Mouse (Mus musculus) neural tube, embryonic 14.5 days (tissue): ENCODE measurements around the gene Slc17a7. TPM values are rescaled to one million over a fixed set of nuclear protein-coding genes. Genes with fewer than 3 reads are reported as not detected.
A peak's percentile ranks its signal among the peaks of the same experiment; 100 is the strongest.

Source experiments
- ATAC-seq: fragments of 200-750 bp; cut with Nextera tagmentation; 2 replicates; pipeline ENCODE4 v1.8.0; 2017; ENCODE audit warnings: low read depth, mild to moderate bottlenecking, moderate TSS enrichment, moderate library complexity
- H3K27ac ChIP-seq: fragments of 300-500 bp; sonication (generic); 2 replicates; pipeline ENCODE4 v1.5.1; 2014; ENCODE audit warnings: low read depth, mild to moderate bottlenecking, control low read depth, low read length, moderate library complexity, mixed read lengths
- H3K27me3 ChIP-seq: fragments of 300-500 bp; sonication (generic); 2 replicates; pipeline ENCODE4 v1.6.1; 2014; ENCODE audit warnings: low read length; ENCODE audit not compliant: control insufficient read depth, insufficient read depth
- H3K36me3 ChIP-seq: fragments of 300-500 bp; sonication (generic); 2 replicates; pipeline ENCODE4 v1.6.1; 2014; ENCODE audit warnings: low read length, mixed read lengths; ENCODE audit not compliant: control insufficient read depth, insufficient read depth
- H3K4me1 ChIP-seq: fragments of 300-500 bp; sonication (generic); 2 replicates; pipeline ENCODE4 v1.6.1; 2014; ENCODE audit warnings: low read length; ENCODE audit not compliant: control insufficient read depth, insufficient read depth
- H3K4me2 ChIP-seq: fragments of 300-500 bp; sonication (generic); 2 replicates; pipeline ENCODE4 v1.6.1; 2014; ENCODE audit warnings: mild to moderate bottlenecking, low read depth, low read length, control low read depth
- H3K4me3 ChIP-seq: fragments of 300-500 bp; sonication (generic); 2 replicates; pipeline ENCODE4 v1.5.1; 2014; ENCODE audit warnings: low read depth, low read length, control low read depth, mixed read lengths
- H3K9ac ChIP-seq: fragments of 300-500 bp; sonication (generic); replicated peaks from 2 replicates; pipeline ENCODE4 v1.6.1; 2014; ENCODE audit warnings: low read depth, mild to moderate bottlenecking, control low read depth, low read length, mixed read lengths
- H3K9me3 ChIP-seq: fragments of 300-500 bp; sonication (generic); 2 replicates; pipeline ENCODE4 v1.6.1; 2016; ENCODE audit warnings: low read length; ENCODE audit not compliant: control insufficient read depth
- WGBS: fragments of 180-500 bp; shearing (Covaris S2); extraction: QIAGEN DNeasy Blood & Tissue Kit; methylation state at CpG from one replicate; pipeline ENCODE4 v1.1.7; 2014; 5-methylcytosine and 5-hydroxymethylcytosine counted together
- polyA plus RNA-seq: library from polyadenylated mRNA; unstranded; fragments of >200 nt; fragmentation: Nextera tagmentation; extraction: Ambion mirVana; gene quantifications from 2 replicates; pipeline ENCODE4 v1.2.1, GENCODE M21; 2014

The Slc17a7 gene
- polyA plus RNA-seq, 1 experiment from 2014 or later = not detected

DNA sequence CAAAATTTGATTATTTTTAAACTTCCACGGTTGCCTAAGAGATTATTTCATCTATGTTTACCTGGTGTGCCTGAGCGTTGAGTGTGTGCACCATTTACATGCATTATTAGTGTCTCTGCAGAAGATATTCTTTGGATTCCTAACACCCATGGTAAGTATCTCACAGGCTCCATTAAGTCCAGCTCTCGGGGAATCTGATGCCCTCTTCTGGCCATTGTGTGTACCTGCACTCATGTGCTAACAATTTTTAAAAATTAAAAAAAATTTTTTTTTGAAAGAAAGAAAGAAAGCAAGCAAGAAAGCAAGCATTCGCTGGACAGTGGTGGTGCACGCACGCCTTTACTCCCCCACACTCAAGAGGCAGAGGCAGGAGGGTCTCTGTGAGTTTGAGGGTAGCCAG lies 44.5 kb downstream of the Slc17a7 start:
- Histone ChIP-seq H3K27me3 (peaks cover 10% of the 10 kb centered on the region), H3K4me2 (no peak overlapping the region), H3K4me3 (no peak overlapping the region), H3K27ac (no peak overlapping the region), H3K9me3 (no peaks in the 10 kb centered on the region), H3K9ac (no peak overlapping the region), H3K4me1 (no peaks in the 10 kb centered on the region), H3K36me3 (no peaks in the 10 kb centered on the region)
- no peak for ATAC-seq
- WGBS = 82% methylated on average over 6 of the region's 6 CpGs

DNA sequence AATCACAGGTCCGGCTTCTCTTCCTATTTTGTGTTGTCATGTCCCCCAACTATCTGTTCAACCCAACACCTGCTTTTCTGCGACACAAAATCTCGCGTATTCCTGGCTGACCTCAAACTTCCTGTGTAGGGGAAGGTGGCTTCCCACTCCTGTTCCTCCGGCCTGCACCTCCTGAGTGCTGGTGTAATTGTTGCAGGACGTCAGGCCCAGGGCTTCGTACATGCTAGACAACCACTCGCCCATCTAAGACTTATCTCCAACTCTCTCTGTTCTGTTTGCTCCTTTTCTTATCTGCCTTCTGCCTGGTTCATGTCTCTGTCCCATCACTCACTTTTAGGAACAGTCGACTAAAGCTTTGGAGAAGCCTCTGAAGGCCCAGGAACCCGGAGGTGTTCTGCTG lies 47.3 kb downstream of the Slc17a7 start:
- H3K27ac ChIP-seq = no peak overlapping the region
- no peak overlapping the region for H3K9ac ChIP-seq
- no peak for ATAC-seq
- H3K4me3 ChIP-seq = no peak overlapping the region
- WGBS = 69% methylated on average over 10 of the region's 10 CpGs
- H3K4me2 ChIP-seq = no peak overlapping the region
- H3K36me3 ChIP-seq = no peaks in the 10 kb centered on the region
- H3K4me1 ChIP-seq = 0 out of 2 replicates have a peak, but pooled peaks cover 5% of the 10 kb centered on the region
- H3K27me3 ChIP-seq = peaks cover 10% of the 10 kb centered on the region
- H3K9me3 ChIP-seq = no peaks in the 10 kb centered on the region

- H3K36me3 ChIP-seq = no peaks in the 10 kb centered on the region
- no peaks in the 10 kb centered on the region for H3K9me3 ChIP-seq
- 5% methylated on average over 17 of the region's 17 CpGs for WGBS
- no peak for ATAC-seq
- H3K4me3 ChIP-seq = no peak within 1 kb of the TSS; the same call in 1 of the 2 replicates
- H3K27me3 ChIP-seq = peaks cover 10% of the 10 kb centered on the region
- H3K9ac ChIP-seq = no peak within 1 kb of the TSS
- H3K27ac ChIP-seq = no peak within 1 kb of the TSS
- H3K4me2 ChIP-seq = peak within 1 kb of the TSS; percentile 31; the same call in 1 of the 2 replicates
- H3K4me1 ChIP-seq = peaks cover 12% of the 10 kb centered on the region; the same call in 1 of the 2 replicates
These were observed 48.1 kb downstream of the Slc17a7 start, which contains the start of gene Dkkl1 for GRCm38 (mm10) chr7:45211851-45212251. Gene Dkkl1 (minus strand): TSS chr7:45212147.

DNA sequence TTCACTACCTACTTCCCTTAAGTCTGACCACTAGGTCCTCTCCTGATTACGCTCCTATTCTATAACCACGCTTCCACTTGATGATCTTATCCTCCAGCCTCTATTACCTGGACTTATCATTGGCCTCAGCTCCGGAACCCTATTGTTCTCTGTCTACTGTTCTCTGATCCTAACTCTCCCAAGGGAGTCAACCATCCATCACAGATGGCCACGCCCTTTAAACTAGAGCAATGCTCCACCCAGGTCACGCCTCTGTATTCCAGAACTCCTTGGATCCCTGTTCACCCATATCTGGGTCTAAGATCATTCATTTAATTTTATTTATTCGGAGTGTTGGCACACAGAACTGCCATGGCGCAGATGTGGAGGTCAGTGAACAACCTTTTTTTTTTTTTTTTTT lies 48.6 kb downstream of the Slc17a7 start:
- no peak overlapping the region for H3K4me2 ChIP-seq
- no peaks in the 10 kb centered on the region for H3K9me3 ChIP-seq
- no peak overlapping the region for H3K27ac ChIP-seq
- H3K36me3 ChIP-seq = no peaks in the 10 kb centered on the region
- H3K9ac ChIP-seq = no peak overlapping the region
- no peak overlapping the region for H3K4me3 ChIP-seq
- 71% methylated on average over 7 of the region's 7 CpGs for WGBS
- no peak for ATAC-seq
- peaks cover 10% of the 10 kb centered on the region for H3K27me3 ChIP-seq
- H3K4me1 ChIP-seq = peaks cover 17% of the 10 kb centered on the region

DNA sequence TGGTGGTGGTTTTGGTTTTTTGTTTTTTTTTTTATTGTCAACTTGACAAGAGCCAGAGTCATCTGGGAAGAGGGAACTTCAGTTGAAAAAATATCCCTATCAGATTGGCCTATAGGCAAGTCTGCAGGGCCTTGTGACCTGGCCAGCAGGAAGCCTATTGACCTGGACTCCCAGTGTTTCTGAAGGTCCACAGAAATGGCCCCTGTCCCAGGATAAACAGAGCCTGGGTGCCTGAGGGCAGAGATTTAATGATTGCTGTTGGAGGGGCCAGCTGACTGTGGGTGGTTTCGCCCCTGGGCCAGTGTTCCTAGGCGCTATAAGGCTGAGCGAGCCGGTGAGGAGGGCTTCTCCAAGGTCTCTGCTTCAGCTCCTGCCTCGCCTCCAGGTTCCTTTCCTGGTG lies 50.0 kb downstream of the Slc17a7 start:
- H3K27ac ChIP-seq = no peak overlapping the region
- no peak for ATAC-seq
- no peak overlapping the region for H3K9ac ChIP-seq
- H3K27me3 ChIP-seq = peaks cover 10% of the 10 kb centered on the region
- 50% methylated on average over 5 of the region's 5 CpGs for whole genome bisulfite sequencing
- H3K4me3 ChIP-seq = no peak overlapping the region
- H3K9me3 ChIP-seq = no peaks in the 10 kb centered on the region
- H3K36me3 ChIP-seq = no peaks in the 10 kb centered on the region
- no peak overlapping the region for H3K4me2 ChIP-seq
- H3K4me1 ChIP-seq = peaks cover 19% of the 10 kb centered on the region

DNA sequence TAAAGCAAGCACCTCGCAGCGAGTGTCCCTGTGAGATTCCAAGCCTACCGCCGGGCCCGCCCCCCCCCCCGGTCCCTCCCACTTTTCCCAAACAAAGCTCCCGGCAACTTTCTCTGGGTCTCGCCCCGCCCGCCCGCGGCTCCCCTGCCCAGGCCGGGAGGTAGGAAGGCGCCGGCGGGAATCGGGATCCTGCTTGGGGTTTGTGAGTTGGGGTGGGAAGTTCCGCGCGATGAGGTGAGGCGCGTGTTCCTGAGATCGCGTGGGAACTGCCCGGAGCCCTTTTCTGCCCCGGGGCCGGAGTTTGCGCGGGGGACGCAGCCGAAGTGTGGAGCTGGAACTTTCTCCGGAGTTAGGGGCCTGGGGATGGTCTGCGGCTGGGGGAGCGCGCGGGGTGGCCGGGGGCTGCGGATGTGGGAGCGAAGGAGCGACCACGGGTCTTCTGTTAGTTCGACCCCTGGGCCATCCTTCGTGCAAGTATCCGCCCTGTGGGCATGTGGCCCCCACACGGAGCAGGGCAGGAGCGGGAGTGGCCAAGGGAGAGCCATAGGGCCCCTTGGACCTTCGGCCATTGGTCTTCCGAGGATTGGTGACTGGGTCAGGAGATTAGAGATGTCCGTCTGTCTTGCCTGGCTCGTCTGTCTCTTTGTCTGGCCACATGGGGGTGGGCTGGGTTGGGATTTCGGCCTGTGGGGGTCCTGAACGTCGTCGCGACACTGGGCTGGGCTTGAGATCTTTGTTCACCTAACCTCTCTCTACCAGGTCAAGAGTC lies 52.1 kb downstream of the Slc17a7 start, which contains the start of gene Tead2:
TSS of gene Tead2 (plus strand) at position 81 of the 769 bp plus-strand sequence.
- Histone ChIP-seq H3K27me3 (peaks cover 10% of the 10 kb centered on the region), H3K9me3 (no peaks in the 10 kb centered on the region), H3K4me2 (peak within 1 kb of the TSS; percentile 72), H3K27ac (peak within 1 kb of the TSS; percentile 81), H3K4me3 (peak within 1 kb of the TSS; percentile 45), H3K36me3 (no peaks in the 10 kb centered on the region), H3K4me1 (peaks cover 19% of the 10 kb centered on the region), H3K9ac (peak within 1 kb of the TSS; percentile 64)
- peak; percentile 48; the same call in 1 of the 2 replicates for ATAC-seq
- WGBS = under 1% methylated on average over 50 of the region's 55 CpGs

GRCm38 (mm10) chr7:45216442-45217183 lies 52.9 kb downstream of the Slc17a7 start:
- 2% methylated on average over 13 of the region's 13 CpGs for WGBS
- Histone ChIP-seq H3K27ac (peak overlapping the region; percentile 81), H3K27me3 (peaks cover 3% of the 10 kb centered on the region; the same call in 1 of the 2 replicates), H3K4me3 (peak overlapping the region; percentile 45), H3K4me2 (peak overlapping the region; percentile 72), H3K9ac (peak overlapping the region; percentile 64), H3K36me3 (no peaks in the 10 kb centered on the region), H3K9me3 (no peaks in the 10 kb centered on the region), H3K4me1 (peaks cover 19% of the 10 kb centered on the region)
- peak; percentile 68; the same call in 1 of the 2 replicates for ATAC-seq

DNA sequence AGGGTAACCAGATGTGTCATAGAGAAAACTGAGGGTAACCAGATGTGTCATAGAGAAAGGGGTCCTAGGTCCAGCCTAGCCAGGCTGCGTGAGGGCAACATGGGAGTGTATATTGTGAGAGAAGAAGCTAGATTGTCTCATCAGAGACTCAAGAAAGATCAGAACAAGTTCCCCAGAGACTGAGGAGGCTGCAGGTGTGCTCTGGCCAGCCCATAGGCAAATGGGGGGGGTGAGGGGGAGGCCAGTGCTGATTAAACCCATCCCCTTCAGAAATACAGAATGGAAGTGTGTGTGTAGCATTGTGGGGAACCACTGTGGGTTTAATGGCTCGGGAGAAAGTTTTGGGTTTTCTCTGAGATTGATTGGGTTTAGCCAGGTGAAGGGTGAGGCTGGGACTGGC lies 57.9 kb downstream of the Slc17a7 start:
- WGBS = 88% methylated on average over 2 of the region's 2 CpGs
- no peak for ATAC-seq
- no peaks in the 10 kb centered on the region for H3K36me3 ChIP-seq

DNA sequence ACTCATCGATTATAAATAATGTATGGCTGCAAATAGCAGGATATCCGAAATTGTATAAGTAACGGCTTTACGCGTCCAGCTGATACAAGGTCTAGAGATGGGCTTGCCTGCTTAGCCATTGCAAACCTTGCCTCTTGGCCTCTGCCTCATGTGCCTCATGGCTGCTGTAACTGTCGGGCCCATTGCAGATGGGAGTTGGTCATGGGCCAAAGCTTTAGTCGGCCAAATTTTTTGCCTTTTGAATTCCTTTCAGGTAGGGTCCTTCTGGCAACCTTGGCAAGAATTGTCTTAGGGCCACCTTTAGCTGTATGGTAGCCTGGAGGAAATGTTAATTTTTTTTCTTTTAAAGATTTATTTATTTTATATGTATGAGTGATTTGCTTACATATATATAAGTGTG lies 61.1 kb downstream of the Slc17a7 start:
- ATAC-seq = no peak
- H3K4me2 ChIP-seq = no peak overlapping the region
- no peak overlapping the region for H3K9ac ChIP-seq
- no peak overlapping the region for H3K27ac ChIP-seq
- no peaks in the 10 kb centered on the region for H3K9me3 ChIP-seq
- H3K27me3 ChIP-seq = no peaks in the 10 kb centered on the region
- 0 out of 2 replicates have a peak, but pooled peaks cover 2% of the 10 kb centered on the region for H3K36me3 ChIP-seq
- H3K4me3 ChIP-seq = no peak overlapping the region
- no peaks in the 10 kb centered on the region for H3K4me1 ChIP-seq
- WGBS = 95% methylated on average over 7 of the region's 7 CpGs

More for the DNA sequence above, 57.9 kb downstream of the Slc17a7 start:
- H3K4me2 ChIP-seq = no peak overlapping the region
- H3K27me3 ChIP-seq = no peaks in the 10 kb centered on the region
- H3K9ac ChIP-seq = no peak overlapping the region
- no peaks in the 10 kb centered on the region for H3K9me3 ChIP-seq
- H3K4me3 ChIP-seq = no peak overlapping the region
- peaks cover 8% of the 10 kb centered on the region for H3K4me1 ChIP-seq
- H3K27ac ChIP-seq = no peak overlapping the region
